Mouse (Mus musculus): ENCODE measurements around the gene Vmn1r155. TPM values are rescaled to one million over a fixed set of nuclear protein-coding genes. Genes with fewer than 3 reads are reported as not detected.
"Not testable (repeated sequence)": the region's sequence is repeated elsewhere in the genome, so short reads cannot be mapped to it uniquely, and the experiment has no call there.

Vmn1r155 gene
- not detected in 2 replicates for polyA plus RNA-seq (2016; fragmentation: Nextera tagmentation; extraction: Ambion mirVana)

DNA sequence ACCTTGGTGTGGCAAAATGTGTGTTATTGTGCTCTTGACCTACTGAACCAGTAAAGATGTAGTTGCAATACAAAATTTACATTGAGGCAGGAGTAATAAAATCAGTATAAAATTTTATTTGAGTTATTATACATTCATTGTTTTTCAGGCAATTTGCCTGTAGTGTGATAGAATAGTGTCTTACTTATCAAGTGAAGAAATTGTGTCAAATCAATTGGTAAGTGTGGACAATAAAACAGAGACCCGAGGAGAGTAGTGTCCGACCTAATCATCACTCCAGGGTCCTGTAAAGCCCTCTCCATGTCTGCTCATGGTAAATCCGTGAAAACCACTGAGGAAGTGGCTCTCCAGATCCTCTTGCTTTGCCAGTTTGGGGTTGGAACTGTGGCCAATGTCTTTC is at the start of gene Vmn1r155:
Gene Vmn1r155 (plus strand): TSS at position 301 of the 400 bp plus-strand sequence.
- ATAC-seq (ENCODE audit: low FRiP score, low read depth); H3K4me1 ChIP-seq; H3K27me3 ChIP-seq (replicated peaks); H3K4me2 ChIP-seq (replicated peaks); H3K36me3 ChIP-seq; H3K9me3 ChIP-seq; H3K9ac ChIP-seq; H3K4me3 ChIP-seq; H3K27ac ChIP-seq: not testable (repeated sequence)
- WGBS, result no CpG with 5 or more reads among the region's 3 CpGs

DNA sequence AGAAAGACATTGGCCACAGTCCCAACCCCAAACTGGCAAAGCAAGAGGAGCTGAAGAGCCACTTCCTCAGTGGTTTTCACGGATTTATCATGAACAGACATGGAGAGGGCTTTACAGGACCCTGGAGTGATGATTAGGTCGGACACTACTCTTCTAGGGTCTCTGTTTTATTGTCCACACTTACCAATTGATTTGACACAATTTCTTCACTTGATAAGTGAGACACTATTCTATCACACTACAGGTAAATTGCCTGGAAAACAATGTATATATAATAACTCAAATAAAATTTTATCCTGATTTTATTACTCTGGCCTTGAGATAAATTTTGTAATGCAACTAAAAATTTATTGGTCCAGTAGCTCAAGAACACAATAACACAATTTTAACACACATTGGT is 34.4 kb downstream of the Vmn1r155 start, which contains the start of gene Gm8693:
Gene Gm8693 (minus strand): TSS at position 101 of the 400 bp plus-strand sequence.
- not testable (repeated sequence) for H3K4me1 ChIP-seq; ATAC-seq (ENCODE audit: low FRiP score, low read depth); H3K36me3 ChIP-seq; H3K9ac ChIP-seq; H3K4me3 ChIP-seq; H3K27ac ChIP-seq; H3K27me3 ChIP-seq (replicated peaks); H3K9me3 ChIP-seq; H3K4me2 ChIP-seq (replicated peaks)
- no CpG with 5 or more reads among the region's 2 CpGs for WGBS

Other genes with a start within 250 kb of the Vmn1r155 start
- gene Vmn1r148, start 244.4 kb upstream of the Vmn1r155 start, polyA plus RNA-seq (2016; fragmentation: Nextera tagmentation; extraction: Ambion mirVana), result not detected in 2 replicates
- gene Vmn1r149, start 219.8 kb upstream of the Vmn1r155 start, polyA plus RNA-seq (2016; fragmentation: Nextera tagmentation; extraction: Ambion mirVana), result not detected in 2 replicates
- not detected in 2 replicates for gene Gm10665, start 193.9 kb upstream of the Vmn1r155 start, polyA plus RNA-seq (2016; fragmentation: Nextera tagmentation; extraction: Ambion mirVana)
- gene Vmn1r151, start 158.3 kb upstream of the Vmn1r155 start, polyA plus RNA-seq (2016; fragmentation: Nextera tagmentation; extraction: Ambion mirVana), result not detected in 2 replicates
- not detected in 2 replicates for gene Vmn1r152, start 135.1 kb upstream of the Vmn1r155 start, polyA plus RNA-seq (2016; fragmentation: Nextera tagmentation; extraction: Ambion mirVana)
- not detected in 2 replicates for gene Gm8677, start 123.1 kb upstream of the Vmn1r155 start, polyA plus RNA-seq (2016; fragmentation: Nextera tagmentation; extraction: Ambion mirVana)
- gene Gm4201, start 92.7 kb upstream of the Vmn1r155 start, polyA plus RNA-seq (2016; fragmentation: Nextera tagmentation; extraction: Ambion mirVana), result not detected in 2 replicates
- gene Gm4565, start 69.9 kb upstream of the Vmn1r155 start, polyA plus RNA-seq (2016; fragmentation: Nextera tagmentation; extraction: Ambion mirVana), result not detected in 2 replicates
- gene Gm8693, start 34.3 kb downstream of the Vmn1r155 start, polyA plus RNA-seq (2016; fragmentation: Nextera tagmentation; extraction: Ambion mirVana), result not detected in 2 replicates
- gene Gm4567, start 61.7 kb downstream of the Vmn1r155 start, polyA plus RNA-seq (2016; fragmentation: Nextera tagmentation; extraction: Ambion mirVana), result not detected in 2 replicates
- not detected in 2 replicates for gene Vmn1r157, start 103.7 kb downstream of the Vmn1r155 start, polyA plus RNA-seq (2016; fragmentation: Nextera tagmentation; extraction: Ambion mirVana)
- not detected in 2 replicates for gene Vmn1r158, start 132.8 kb downstream of the Vmn1r155 start, polyA plus RNA-seq (2016; fragmentation: Nextera tagmentation; extraction: Ambion mirVana)
- gene Vmn1r159, start 185.6 kb downstream of the Vmn1r155 start, polyA plus RNA-seq (2016; fragmentation: Nextera tagmentation; extraction: Ambion mirVana), result not detected in 2 replicates
- not detected in 2 replicates for gene Vmn1r160, start 213.2 kb downstream of the Vmn1r155 start, polyA plus RNA-seq (2016; fragmentation: Nextera tagmentation; extraction: Ambion mirVana)